Mouse (Mus musculus) forebrain, embryonic 12.5 days (tissue): ENCODE data around the gene Mmd. TPM values are rescaled to one million over a fixed set of nuclear protein-coding genes. Genes with fewer than 3 reads are reported as not detected.

ENCODE experiments used
- ATAC-seq: fragments of 200-750 bp; cut with Nextera tagmentation; 2 replicates; pipeline ENCODE4 v1.8.0; 2017; ENCODE audit warnings: moderate TSS enrichment; ENCODE audit not compliant: low FRiP score
- H3K27ac ChIP-seq: fragments of 300-500 bp; sonication (generic); 2 replicates; pipeline ENCODE4 v1.5.1; 2016; ENCODE audit warnings: mild to moderate bottlenecking
- H3K27me3 ChIP-seq: fragments of 300-500 bp; sonication (generic); 2 replicates; pipeline ENCODE4 v1.6.1; 2016; ENCODE audit warnings: mild to moderate bottlenecking
- H3K36me3 ChIP-seq: fragments of 300-500 bp; sonication (generic); replicated peaks from 2 replicates; pipeline ENCODE4 v1.6.1; 2016; ENCODE audit warnings: mild to moderate bottlenecking
- H3K4me1 ChIP-seq: fragments of 300-500 bp; sonication (generic); 2 replicates; pipeline ENCODE4 v1.6.1; 2016
- H3K4me2 ChIP-seq: fragments of 300-500 bp; sonication (generic); 2 replicates; pipeline ENCODE4 v1.6.1; 2016; ENCODE audit warnings: mild to moderate bottlenecking, moderate library complexity
- H3K4me3 ChIP-seq: fragments of 300-500 bp; sonication (generic); replicated peaks from 2 replicates; pipeline ENCODE4 v1.5.1; 2016; ENCODE audit warnings: mild to moderate bottlenecking
- H3K9ac ChIP-seq: fragments of 300-500 bp; sonication (generic); 2 replicates; pipeline ENCODE4 v1.6.1; 2016; ENCODE audit warnings: mild to moderate bottlenecking
- H3K9me3 ChIP-seq: fragments of 300-500 bp; sonication (generic); 2 replicates; pipeline ENCODE4 v1.6.1; 2016
- WGBS: fragments of 180-500 bp; shearing (Covaris S2); methylation state at CpG from one replicate; pipeline ENCODE4 v1.1.7; 2016; 5-methylcytosine and 5-hydroxymethylcytosine counted together
- polyA plus RNA-seq: library from polyadenylated mRNA; unstranded; fragments of >200 nt; fragmentation: Nextera tagmentation; extraction: Ambion mirVana; gene quantifications from 2 replicates; pipeline ENCODE4 v1.2.1, GENCODE M21; 2016

The Mmd gene
- polyA plus RNA-seq, 1 experiment from 2014 or later, result 57.7 TPM

DNA sequence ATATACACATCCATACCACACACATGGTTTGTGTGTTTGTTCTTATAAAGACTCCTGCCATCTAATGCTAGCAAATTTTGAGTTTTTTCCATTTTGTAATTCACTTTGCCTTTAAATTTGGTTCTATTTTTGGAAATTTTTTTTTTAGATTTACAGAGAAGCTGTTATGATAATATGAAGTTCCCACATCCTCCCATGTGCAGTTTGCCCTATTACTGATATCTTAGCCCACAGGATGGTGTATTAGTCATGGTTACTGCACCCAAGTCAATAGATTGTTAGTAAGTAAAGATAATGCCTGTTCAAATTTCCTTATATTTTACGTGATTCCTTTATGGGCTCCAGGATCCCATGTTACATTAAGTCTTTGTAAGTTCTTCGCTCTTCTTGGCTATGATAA lies 45.4 kb downstream of the Mmd start:
- no peak for ATAC-seq
- no peaks in the 10 kb centered on the region for H3K27me3 ChIP-seq
- H3K27ac ChIP-seq, result no peak overlapping the region
- no peaks in the 10 kb centered on the region for H3K4me1 ChIP-seq
- no peak overlapping the region for H3K4me2 ChIP-seq
- 89% methylated on average over 2 of the region's 2 CpGs for WGBS
- H3K9me3 ChIP-seq, result no peaks in the 10 kb centered on the region
- no peak overlapping the region for H3K9ac ChIP-seq
- no peak overlapping the region for H3K4me3 ChIP-seq
- no peaks in the 10 kb centered on the region for H3K36me3 ChIP-seq

DNA sequence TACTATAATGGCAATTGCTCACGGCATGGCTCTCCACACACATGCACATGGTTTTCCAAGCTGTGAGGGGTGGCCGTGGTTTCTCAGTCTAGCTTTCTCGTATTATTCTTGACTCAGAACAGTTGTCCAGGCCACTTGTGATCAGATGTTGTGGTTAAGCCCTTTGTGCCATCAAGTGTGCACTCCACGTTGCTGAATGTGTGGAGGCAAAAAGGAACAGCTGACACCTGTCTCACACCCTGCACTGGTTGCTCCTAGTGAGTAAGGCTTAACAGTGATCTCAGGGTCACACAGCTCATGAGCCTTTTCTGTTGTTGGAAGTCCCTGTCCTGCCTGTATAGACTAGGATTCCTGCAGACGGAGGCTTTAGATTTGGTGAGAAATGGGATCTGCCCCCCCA lies 56.8 kb downstream of the Mmd start:
- Histone ChIP-seq H3K4me2 (no peak overlapping the region), H3K27ac (no peak overlapping the region), H3K9ac (no peak overlapping the region), H3K27me3 (no peaks in the 10 kb centered on the region), H3K4me1 (0 out of 2 replicates have a peak, but pooled peaks cover 3% of the 10 kb centered on the region), H3K36me3 (no peaks in the 10 kb centered on the region), H3K4me3 (no peak overlapping the region), H3K9me3 (no peaks in the 10 kb centered on the region)
- ATAC-seq, result no peak
- 78% methylated on average over 5 of the region's 5 CpGs for WGBS

- no peak overlapping the region for H3K27ac ChIP-seq
- no peak for ATAC-seq
- no peak overlapping the region for H3K4me2 ChIP-seq
- no peaks in the 10 kb centered on the region for H3K27me3 ChIP-seq
- no peak overlapping the region for H3K9ac ChIP-seq
- H3K4me3 ChIP-seq, result no peak overlapping the region
- no peaks in the 10 kb centered on the region for H3K9me3 ChIP-seq
- no peaks in the 10 kb centered on the region for H3K36me3 ChIP-seq
- 61% methylated on average over 6 of the region's 6 CpGs for WGBS
- H3K4me1 ChIP-seq, result 0 out of 2 replicates have a peak, but pooled peaks cover 3% of the 10 kb centered on the region
Observed at GRCm38 (mm10) chr11:90306993-90307392, 57.7 kb downstream of the Mmd start.

DNA sequence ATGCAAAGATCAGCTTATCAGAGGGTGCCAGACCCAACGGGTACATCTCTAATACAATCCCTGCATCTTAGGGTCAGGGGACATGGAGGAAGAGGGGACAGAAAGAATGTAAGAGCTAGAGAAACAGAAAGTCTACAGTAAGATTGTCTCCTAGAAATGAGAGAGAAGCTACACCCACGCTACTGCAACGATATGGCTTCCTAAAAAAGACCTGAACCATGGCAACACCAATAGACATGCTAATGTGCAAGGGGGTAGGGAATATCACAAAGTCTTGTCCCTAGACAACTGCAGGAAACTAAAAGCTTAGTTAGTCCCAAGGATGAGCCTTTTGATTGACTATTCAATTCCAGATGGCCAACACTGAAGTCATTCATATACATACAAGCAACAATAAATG lies 65.3 kb downstream of the Mmd start:
- no peak overlapping the region for H3K4me3 ChIP-seq
- no peak overlapping the region for H3K27ac ChIP-seq
- H3K4me1 ChIP-seq, result no peaks in the 10 kb centered on the region
- no peaks in the 10 kb centered on the region for H3K9me3 ChIP-seq
- no peak overlapping the region for H3K9ac ChIP-seq
- H3K27me3 ChIP-seq, result no peaks in the 10 kb centered on the region; the same call in 1 of the 2 replicates
- ATAC-seq, result no peak
- H3K4me2 ChIP-seq, result no peak overlapping the region
- 90% methylated on average over 3 of the region's 3 CpGs for WGBS
- no peaks in the 10 kb centered on the region for H3K36me3 ChIP-seq

GRCm38 (mm10) chr11:90317482-90317881 lies 68.2 kb downstream of the Mmd start:
- Histone ChIP-seq H3K4me2 (no peak overlapping the region), H3K27me3 (no peaks in the 10 kb centered on the region; the same call in 1 of the 2 replicates), H3K9me3 (no peaks in the 10 kb centered on the region), H3K4me1 (no peaks in the 10 kb centered on the region), H3K36me3 (no peaks in the 10 kb centered on the region), H3K4me3 (no peak overlapping the region), H3K27ac (no peak overlapping the region), H3K9ac (no peak overlapping the region)
- ATAC-seq, result no peak
- 25% methylated on average over 4 of the region's 4 CpGs for WGBS

GRCm38 (mm10) chr11:90320922-90321321 lies 71.7 kb downstream of the Mmd start:
- 83% methylated on average over 7 of the region's 7 CpGs for WGBS
- Histone ChIP-seq H3K36me3 (no peaks in the 10 kb centered on the region), H3K9me3 (no peaks in the 10 kb centered on the region), H3K4me3 (no peak overlapping the region), H3K4me2 (no peak overlapping the region), H3K27me3 (no peaks in the 10 kb centered on the region; the same call in 1 of the 2 replicates), H3K9ac (no peak overlapping the region), H3K4me1 (no peaks in the 10 kb centered on the region), H3K27ac (no peak overlapping the region)
- no peak for ATAC-seq

GRCm38 (mm10) chr11:90324597-90324996 lies 75.3 kb downstream of the Mmd start:
- no peak overlapping the region for H3K9ac ChIP-seq
- H3K9me3 ChIP-seq, result no peaks in the 10 kb centered on the region
- H3K36me3 ChIP-seq, result no peaks in the 10 kb centered on the region
- H3K27me3 ChIP-seq, result no peaks in the 10 kb centered on the region
- WGBS, result 82% methylated on average over 3 of the region's 3 CpGs
- H3K4me2 ChIP-seq, result no peak overlapping the region
- H3K4me3 ChIP-seq, result no peak overlapping the region
- no peaks in the 10 kb centered on the region for H3K4me1 ChIP-seq
- no peak for ATAC-seq
- no peak overlapping the region for H3K27ac ChIP-seq

- no peak overlapping the region for H3K27ac ChIP-seq
- H3K27me3 ChIP-seq, result no peaks in the 10 kb centered on the region
- no peak for ATAC-seq
- H3K4me2 ChIP-seq, result no peak overlapping the region
- WGBS, result 95% methylated on average over 5 of the region's 5 CpGs
- H3K9me3 ChIP-seq, result no peaks in the 10 kb centered on the region
- H3K4me1 ChIP-seq, result no peaks in the 10 kb centered on the region
- H3K9ac ChIP-seq, result no peak overlapping the region
- H3K36me3 ChIP-seq, result no peaks in the 10 kb centered on the region
- no peak overlapping the region for H3K4me3 ChIP-seq
Observed at GRCm38 (mm10) chr11:90326146-90326545, 76.9 kb downstream of the Mmd start.

DNA sequence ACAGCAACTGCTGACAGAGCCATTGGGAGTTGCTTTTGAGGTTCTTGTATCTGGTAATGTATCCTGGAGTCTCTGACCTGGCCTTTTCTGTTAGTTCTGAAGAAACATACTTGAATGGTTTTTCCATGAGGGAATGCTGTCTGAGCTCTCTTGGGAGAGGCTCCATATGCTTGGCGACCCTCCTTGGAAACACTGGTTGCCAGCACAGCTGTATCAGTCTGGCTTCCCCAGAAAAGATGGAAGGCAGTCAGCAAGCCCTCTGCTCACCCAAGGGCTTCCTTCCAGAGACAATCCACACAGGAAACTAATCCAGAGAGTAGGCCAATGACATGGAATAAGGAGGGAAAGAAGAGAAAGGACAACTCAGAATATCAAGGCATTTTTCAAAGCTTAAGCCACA lies 77.6 kb downstream of the Mmd start:
- Histone ChIP-seq H3K4me2 (no peak overlapping the region), H3K36me3 (no peaks in the 10 kb centered on the region), H3K4me1 (no peaks in the 10 kb centered on the region), H3K4me3 (no peak overlapping the region), H3K27ac (no peak overlapping the region), H3K27me3 (no peaks in the 10 kb centered on the region), H3K9ac (no peak overlapping the region), H3K9me3 (no peaks in the 10 kb centered on the region)
- no peak for ATAC-seq
- WGBS, result 70% methylated on average over 1 of the region's 1 CpGs

Other genes with a start within 250 kb of the Mmd start
- 5.1 and 6.2 TPM in 2 replicates for gene Pctp, start 246.6 kb upstream of the Mmd start, polyA plus RNA-seq
- gene Tmem100, start 219.1 kb upstream of the Mmd start, polyA plus RNA-seq, result 5.0 and 6.6 TPM in 2 replicates
- gene Gm45716, start 61.8 kb upstream of the Mmd start, polyA plus RNA-seq, result 18.4 and 20.0 TPM in 2 replicates
- 2.2 and 3.3 TPM in 2 replicates for gene Hlf, start 141.4 kb downstream of the Mmd start, polyA plus RNA-seq